Mouse (Mus musculus) small intestine, adult 2 months (tissue): ENCODE measurements around the gene Cpne7.

ENCODE experiments used
- CTCF ChIP-seq: fragments of 200-500 bp; IDR thresholded peaks from 2 replicates; pipeline ENCODE4 v1.5.1; 2012; ENCODE audit warnings: low read depth, mild to moderate bottlenecking, control low read depth, inconsistent platforms, low read length, moderate library complexity, mixed read lengths; ENCODE audit not compliant: insufficient replicate concordance, insufficient read length; ENCODE audit errors: extremely low read depth
- POLR2A ChIP-seq: fragments of 200-500 bp; IDR thresholded peaks from 2 replicates; pipeline ENCODE4 v1.6.1; 2012; ENCODE audit warnings: low read depth, mild to moderate bottlenecking, control low read depth, inconsistent platforms, low read length, moderate library complexity

DNA sequence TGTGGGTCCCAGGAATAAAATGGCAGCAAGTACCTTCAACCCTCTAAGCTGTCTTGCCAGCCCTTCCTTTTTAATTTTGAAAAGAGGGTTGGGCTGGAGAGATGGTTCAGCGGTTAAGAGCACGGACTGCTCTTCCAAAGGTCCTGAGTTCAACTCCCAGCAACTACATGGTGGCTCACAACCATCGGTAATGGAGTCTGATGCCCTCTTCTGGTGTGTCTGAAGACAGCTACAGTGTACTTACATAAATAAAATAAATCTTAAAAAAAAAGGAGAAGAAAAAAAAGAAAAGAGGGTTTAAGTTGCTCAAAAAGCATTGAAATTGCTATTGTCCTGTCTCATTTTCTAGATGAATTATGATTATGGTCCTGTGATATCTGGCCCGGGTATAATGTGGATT, 15.9 kb upstream of the Cpne7 start:
- no peak for TF ChIP-seq CTCF
- TF ChIP-seq POLR2A: no peak
